Mouse (Mus musculus) heart, postnatal 0 days (tissue): Measurements from ENCODE around the gene Gm28374.

Source experiments
- CTCF ChIP-seq: IDR thresholded peaks from 2 replicates; pipeline ENCODE4 v1.5.1; 2016; ENCODE audit warnings: antibody characterized with exemption, control low read depth, low read depth
- EP300 ChIP-seq: IDR thresholded peaks from 2 replicates; pipeline ENCODE4 v1.6.1; 2016; ENCODE audit warnings: antibody characterized with exemption, low read depth

GRCm38 (mm10) chr19:6068951-6069350, 13.1 kb downstream of the Gm28374 start:
- TF ChIP-seq EP300 (no peak), CTCF (no peak)
